Mouse (Mus musculus): ENCODE measurements at regions not wholly inside any gene's neighbourhood (a gene's known extent, or its start where the extent isn't known, plus 50 kb on each side); places are given as distances from the start of the nearest gene placed in this dataset.

GRCm38 (mm10) chr6:94413987-94414360, 86.2 kb upstream of the Slc25a26 start:
- no peaks in the 10 kb centered on the region for H3K9me3 ChIP-seq (replicated peaks)
- 29% methylated on average over 5 of the region's 5 CpGs for WGBS
- ATAC-seq (ENCODE audit: insufficient number of reproducible peaks, low FRiP score) = 0 out of 2 replicates have a peak, but pooled peaks have one; percentile 51
- 0 out of 2 replicates have a peak overlapping the region, but pooled peaks have one; percentile 3 for H3K4me3 ChIP-seq
- H3K36me3 ChIP-seq = no peaks in the 10 kb centered on the region
- no peaks in the 10 kb centered on the region for H3K27me3 ChIP-seq (replicated peaks)
- H3K9ac ChIP-seq = no peak overlapping the region
- peak overlapping the region; percentile 39 for H3K4me2 ChIP-seq
- H3K27ac ChIP-seq (ENCODE audit: poor library complexity, severe bottlenecking) = peak overlapping the region; percentile 89
- H3K4me1 ChIP-seq (replicated peaks) = peaks cover 24% of the 10 kb centered on the region

DNA sequence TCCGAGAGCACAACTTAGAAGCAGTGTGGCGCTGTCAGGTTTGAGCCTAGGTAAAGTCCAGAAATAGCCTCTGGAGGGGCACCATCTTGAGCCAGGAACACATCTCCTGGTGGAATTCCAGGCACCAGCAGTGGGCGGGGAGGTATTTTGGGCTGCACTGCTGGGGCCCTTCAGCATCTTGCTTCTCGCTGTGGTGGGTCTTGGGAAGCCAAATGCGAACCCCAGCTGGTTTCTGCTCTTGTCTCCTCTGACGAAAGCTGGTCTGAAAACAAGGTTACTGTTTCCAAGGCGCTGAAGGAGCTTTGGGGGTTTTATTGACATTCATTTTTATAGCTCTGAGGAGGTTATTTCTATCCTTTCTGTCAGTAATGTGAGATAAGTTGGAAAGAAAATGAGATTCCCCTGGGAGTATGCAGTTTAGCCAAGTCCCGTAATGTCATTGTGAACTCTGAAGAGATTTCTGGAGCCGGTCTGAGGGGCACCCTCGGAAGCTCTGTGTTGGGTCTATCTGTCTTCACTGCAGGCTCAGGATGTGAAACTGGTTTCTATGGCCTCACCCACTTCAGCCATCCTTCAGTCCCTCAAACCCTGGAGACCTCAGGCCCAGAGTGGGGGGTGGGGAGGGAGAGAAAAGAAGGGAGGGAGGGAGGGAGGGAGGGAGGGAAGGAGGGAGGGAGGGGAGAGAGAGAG, 86.7 kb upstream of the Slc25a26 start:
- no peak overlapping the region for H3K9ac ChIP-seq
- peak overlapping the region; percentile 89 for H3K27ac ChIP-seq (ENCODE audit: poor library complexity, severe bottlenecking)
- ATAC-seq (ENCODE audit: insufficient number of reproducible peaks, low FRiP score) = no peak
- H3K36me3 ChIP-seq = no peaks in the 10 kb centered on the region
- peaks cover 24% of the 10 kb centered on the region for H3K4me1 ChIP-seq (replicated peaks)
- H3K9me3 ChIP-seq (replicated peaks) = no peaks in the 10 kb centered on the region
- WGBS = 44% methylated on average over 10 of the region's 10 CpGs
- H3K4me2 ChIP-seq = peak overlapping the region; percentile 39
- no peaks in the 10 kb centered on the region for H3K27me3 ChIP-seq (replicated peaks)
- H3K4me3 ChIP-seq = 0 out of 2 replicates have a peak overlapping the region, but pooled peaks have one; percentile 3

- H3K27ac ChIP-seq (ENCODE audit: poor library complexity, severe bottlenecking) = no peak overlapping the region
- no peak overlapping the region for H3K4me3 ChIP-seq
- 92% methylated on average over 7 of the region's 7 CpGs for WGBS
- H3K4me2 ChIP-seq = no peak overlapping the region
- no peaks in the 10 kb centered on the region for H3K9me3 ChIP-seq (replicated peaks)
- H3K4me1 ChIP-seq (replicated peaks) = peaks cover 31% of the 10 kb centered on the region
- H3K36me3 ChIP-seq = no peaks in the 10 kb centered on the region
- H3K9ac ChIP-seq = no peak overlapping the region
- H3K27me3 ChIP-seq (replicated peaks) = no peaks in the 10 kb centered on the region
- ATAC-seq (ENCODE audit: insufficient number of reproducible peaks, low FRiP score) = no peak
These were observed 87.8 kb upstream of the Slc25a26 start for GRCm38 (mm10) chr6:94412341-94412740.

- Histone ChIP-seq H3K27ac (ENCODE audit: poor library complexity, severe bottlenecking) (peak overlapping the region; percentile 49; the same call in 1 of the 2 replicates), H3K9ac (no peak overlapping the region), H3K9me3 (replicated peaks) (no peaks in the 10 kb centered on the region), H3K4me3 (no peak overlapping the region), H3K4me1 (replicated peaks) (peaks cover 41% of the 10 kb centered on the region), H3K4me2 (no peak overlapping the region), H3K27me3 (replicated peaks) (no peaks in the 10 kb centered on the region), H3K36me3 (no peaks in the 10 kb centered on the region)
- ATAC-seq (ENCODE audit: insufficient number of reproducible peaks, low FRiP score) = no peak
- 36% methylated on average over 2 of the region's 2 CpGs for WGBS
These were observed 89.7 kb upstream of the Slc25a26 start for GRCm38 (mm10) chr6:94410480-94410879.

- no peak for ATAC-seq (ENCODE audit: insufficient number of reproducible peaks, low FRiP score)
- H3K4me3 ChIP-seq = no peak overlapping the region
- H3K4me1 ChIP-seq (replicated peaks) = peaks cover 39% of the 10 kb centered on the region
- no peak overlapping the region for H3K9ac ChIP-seq
- no peaks in the 10 kb centered on the region for H3K9me3 ChIP-seq (replicated peaks)
- no peak overlapping the region for H3K27ac ChIP-seq (ENCODE audit: poor library complexity, severe bottlenecking)
- no peaks in the 10 kb centered on the region for H3K36me3 ChIP-seq
- H3K27me3 ChIP-seq (replicated peaks) = no peaks in the 10 kb centered on the region
- WGBS = 92% methylated on average over 2 of the region's 2 CpGs
- H3K4me2 ChIP-seq = no peak overlapping the region
These were observed 91.1 kb upstream of the Slc25a26 start for GRCm38 (mm10) chr6:94408996-94409395.

DNA sequence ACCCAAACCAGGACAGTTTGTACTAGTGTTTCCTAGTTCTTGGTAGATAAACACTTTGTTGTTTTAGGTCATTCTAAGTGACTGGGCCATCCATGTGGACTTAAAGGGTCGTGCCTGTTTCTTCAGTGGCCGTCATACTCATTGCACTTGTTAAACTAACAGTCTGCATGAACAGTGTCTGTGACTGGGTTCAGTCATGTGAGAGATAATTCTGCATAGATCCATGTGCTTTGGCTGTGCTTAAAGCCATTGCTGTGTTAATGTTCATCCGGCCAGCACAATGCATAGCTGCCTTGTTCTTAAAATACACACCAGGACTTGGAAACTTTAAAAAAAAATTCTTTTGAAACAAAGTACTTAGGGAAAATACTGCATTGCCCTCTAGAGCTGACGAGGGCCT, 92.4 kb upstream of the Slc25a26 start:
- Histone ChIP-seq H3K9me3 (replicated peaks) (no peaks in the 10 kb centered on the region), H3K36me3 (no peaks in the 10 kb centered on the region), H3K9ac (no peak overlapping the region), H3K27ac (ENCODE audit: poor library complexity, severe bottlenecking) (no peak overlapping the region), H3K4me1 (replicated peaks) (peaks cover 27% of the 10 kb centered on the region), H3K4me2 (no peak overlapping the region), H3K4me3 (no peak overlapping the region), H3K27me3 (replicated peaks) (no peaks in the 10 kb centered on the region)
- no peak for ATAC-seq (ENCODE audit: insufficient number of reproducible peaks, low FRiP score)
- WGBS = 54% methylated on average over 4 of the region's 4 CpGs

- Histone ChIP-seq H3K9ac (no peak overlapping the region), H3K27me3 (replicated peaks) (no peaks in the 10 kb centered on the region), H3K4me3 (no peak overlapping the region), H3K4me2 (no peak overlapping the region), H3K4me1 (replicated peaks) (peaks cover 26% of the 10 kb centered on the region), H3K27ac (ENCODE audit: poor library complexity, severe bottlenecking) (no peak overlapping the region), H3K36me3 (no peaks in the 10 kb centered on the region), H3K9me3 (replicated peaks) (no peaks in the 10 kb centered on the region)
- ATAC-seq (ENCODE audit: insufficient number of reproducible peaks, low FRiP score) = no peak
- WGBS = 72% methylated on average over 8 of the region's 8 CpGs
These were observed 94.6 kb upstream of the Slc25a26 start for GRCm38 (mm10) chr6:94405371-94406076.

DNA sequence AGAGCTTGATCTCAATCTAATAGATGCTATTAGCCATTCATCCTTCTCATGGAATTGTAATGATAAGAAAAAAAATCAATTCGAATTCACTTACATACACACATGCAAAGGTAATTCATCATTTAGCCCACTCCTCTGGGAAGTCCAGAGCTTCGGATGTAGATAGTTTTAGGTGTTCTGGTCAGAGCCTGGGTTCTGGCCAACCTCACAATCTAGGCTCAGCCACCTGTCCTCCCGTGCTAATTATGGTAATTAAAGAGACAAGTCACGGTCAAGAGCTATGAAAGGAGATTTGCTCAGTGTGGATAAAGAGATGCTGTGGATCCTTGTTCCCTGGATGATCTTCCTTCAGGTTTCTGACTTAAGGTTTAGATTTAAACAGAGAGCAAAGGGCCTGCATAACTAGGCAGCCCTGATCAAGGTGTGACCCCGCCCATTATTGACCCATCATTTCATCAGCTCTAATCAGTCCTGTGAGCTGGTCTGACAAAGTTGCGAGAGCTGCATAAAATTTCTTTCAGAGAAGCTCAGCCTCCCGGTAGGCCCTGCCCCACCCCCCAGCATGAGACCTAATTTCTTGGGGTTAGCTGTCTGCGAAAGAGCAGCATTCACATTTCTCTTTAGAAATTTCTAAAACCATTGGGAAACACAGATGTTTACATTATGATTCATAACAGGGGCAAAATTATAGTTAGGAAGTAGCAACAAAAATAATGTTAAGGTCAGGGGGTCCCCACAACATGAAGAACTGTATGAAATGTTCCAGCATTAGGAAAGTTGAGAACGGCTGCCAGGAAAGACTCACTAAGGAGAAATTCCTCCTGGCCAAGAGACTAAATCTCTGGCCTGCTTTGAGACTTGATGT, 98.3 kb upstream of the Slc25a26 start:
- Histone ChIP-seq H3K4me1 (replicated peaks) (peaks cover 15% of the 10 kb centered on the region; the same call in 1 of the 2 replicates), H3K9me3 (replicated peaks) (no peaks in the 10 kb centered on the region), H3K9ac (no peak overlapping the region), H3K27me3 (replicated peaks) (no peaks in the 10 kb centered on the region), H3K4me3 (no peak overlapping the region), H3K27ac (ENCODE audit: poor library complexity, severe bottlenecking) (no peak overlapping the region), H3K4me2 (no peak overlapping the region), H3K36me3 (no peaks in the 10 kb centered on the region)
- ATAC-seq (ENCODE audit: insufficient number of reproducible peaks, low FRiP score) = no peak
- 72% methylated on average over 9 of the region's 9 CpGs for WGBS

- H3K27ac ChIP-seq (ENCODE audit: poor library complexity, severe bottlenecking) = no peak overlapping the region
- H3K4me1 ChIP-seq (replicated peaks) = peaks cover 9% of the 10 kb centered on the region; the same call in 1 of the 2 replicates
- no peaks in the 10 kb centered on the region for H3K27me3 ChIP-seq (replicated peaks)
- WGBS = 64% methylated on average over 14 of the region's 14 CpGs
- no peak overlapping the region for H3K4me2 ChIP-seq
- H3K9me3 ChIP-seq (replicated peaks) = no peaks in the 10 kb centered on the region
- H3K4me3 ChIP-seq = no peak overlapping the region
- no peak overlapping the region for H3K9ac ChIP-seq
- no peaks in the 10 kb centered on the region for H3K36me3 ChIP-seq
- ATAC-seq (ENCODE audit: insufficient number of reproducible peaks, low FRiP score) = no peak
These were observed 99.0 kb upstream of the Slc25a26 start for GRCm38 (mm10) chr6:94401061-94401591.

DNA sequence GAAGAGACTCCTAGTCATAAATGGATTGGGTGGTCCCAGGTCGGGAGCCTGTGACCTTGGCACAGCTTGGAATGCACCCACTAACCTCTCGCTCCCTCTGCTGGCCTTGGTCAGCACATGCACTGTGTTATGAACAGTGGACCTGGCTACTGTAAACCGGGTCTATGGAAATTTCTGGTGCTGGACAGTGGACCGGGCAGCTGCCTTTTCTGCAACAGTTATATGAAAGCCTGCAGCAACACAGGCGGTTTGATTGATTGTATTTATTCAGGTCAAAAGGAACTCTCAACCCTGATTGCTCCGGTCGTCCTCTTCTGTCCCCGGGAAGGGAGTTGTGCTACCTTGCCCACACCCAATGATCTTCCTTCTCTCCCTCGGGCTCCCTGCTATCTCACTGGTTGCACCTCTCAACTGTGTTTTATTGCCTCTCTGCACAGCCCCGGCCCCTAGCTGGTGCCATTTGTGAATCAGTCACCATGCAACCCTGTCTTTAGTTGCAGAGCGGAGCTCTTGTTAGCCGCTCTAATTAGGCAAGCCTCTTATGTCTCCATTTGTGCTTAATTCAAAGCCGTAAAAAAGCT, 99.6 kb upstream of the Slc25a26 start:
- no peak for ATAC-seq (ENCODE audit: insufficient number of reproducible peaks, low FRiP score)

More for the DNA sequence above, 99.6 kb upstream of the Slc25a26 start:
- no peaks in the 10 kb centered on the region for H3K9me3 ChIP-seq (replicated peaks)
- no peak overlapping the region for H3K27ac ChIP-seq (ENCODE audit: poor library complexity, severe bottlenecking)
- H3K27me3 ChIP-seq (replicated peaks) = no peaks in the 10 kb centered on the region
- H3K4me1 ChIP-seq (replicated peaks) = peaks cover 9% of the 10 kb centered on the region; the same call in 1 of the 2 replicates
- H3K4me2 ChIP-seq = peak overlapping the region; percentile 21; the same call in 1 of the 2 replicates
- no peaks in the 10 kb centered on the region for H3K36me3 ChIP-seq
- no peak overlapping the region for H3K4me3 ChIP-seq
- no peak overlapping the region for H3K9ac ChIP-seq
- WGBS = 41% methylated on average over 13 of the region's 13 CpGs

Measured in heart, embryonic 12.5 days (tissue).